Mouse (Mus musculus): ENCODE data around the gene Csad.

DNA sequence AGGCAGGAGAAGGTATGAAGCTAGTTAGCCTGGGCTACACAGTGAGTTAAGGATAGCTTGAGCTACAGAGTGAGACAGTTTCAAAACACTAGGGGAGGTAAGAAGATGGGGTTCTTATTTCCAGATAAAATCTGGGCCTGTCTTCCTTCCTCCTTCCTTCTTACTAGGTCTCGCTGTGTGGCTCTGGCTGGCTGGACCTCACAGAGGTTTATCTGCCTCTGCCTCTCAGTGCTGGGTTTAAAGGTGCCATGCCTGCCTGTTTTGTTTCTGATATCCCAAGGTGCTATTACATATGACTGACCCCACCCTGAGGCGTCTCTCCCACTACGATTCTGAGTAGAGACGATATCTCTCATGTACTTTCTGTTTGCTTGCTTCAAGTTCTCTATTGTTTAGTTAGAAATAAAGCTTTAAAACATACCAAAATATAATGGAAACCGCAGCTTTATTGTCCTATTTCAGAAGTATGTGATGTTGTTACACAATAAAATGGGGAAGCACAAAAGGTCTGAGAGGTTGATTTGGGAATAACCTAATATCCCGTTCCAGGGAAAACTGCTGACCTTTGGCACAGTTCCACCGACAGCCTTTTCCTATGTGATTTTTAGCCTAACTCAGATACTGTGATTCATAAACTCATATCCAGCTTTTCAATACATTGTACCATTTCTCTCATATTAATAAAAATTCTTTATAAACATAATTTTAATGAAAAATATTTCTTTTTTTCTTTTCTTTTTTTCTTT is 27.8 kb downstream of the Csad start:
- no peak for TF ChIP-seq FLI1 (IDR thresholded peaks at IDR 0.05; ENCODE audit: low read length)
- no peak for TF ChIP-seq GATA1 (IDR thresholded peaks at IDR 0.05; ENCODE audit: borderline replicate concordance, low read length)
